Mouse (Mus musculus): ENCODE data around the gene Gng8. TPM values are rescaled to one million over a fixed set of nuclear protein-coding genes. Genes with fewer than 3 reads are reported as not detected.

The Gng8 gene
- polyA plus RNA-seq (2021; fragmentation: Nextera tagmentation), result 4.2 and 7.8 TPM in 2 replicates
- long read RNA-seq, experiment 1, partial matches to known transcripts, result 0 of 2 reads
- long read RNA-seq, experiment 1, other reads (novel, unspliced or antisense), result 0 of 2 reads
- long read RNA-seq, experiment 2, partial matches to known transcripts, result 0 of 1 reads
- long read RNA-seq, experiment 2, other reads (novel, unspliced or antisense), result 0 of 1 reads

GRCm38 (mm10) chr7:16891641-16892351, at the start of gene Gng8:
Gng8 (plus strand) TSS chr7:16891786.

GRCm38 (mm10) chr7:16842645-16843063, 48.9 kb upstream of the Gng8 start, which contains the start of gene Prkd2:
Prkd2 (plus strand) TSS chr7:16842902.

GRCm38 (mm10) chr7:16875310-16875325, 16.5 kb upstream of the Gng8 start, which contains the start of gene Dact3:
Dact3 (plus strand) TSS chr7:16875317.

GRCm38 (mm10) chr7:16906281-16906680, 14.7 kb downstream of the Gng8 start, which contains the start of gene Ptgir:
Ptgir (plus strand) TSS chr7:16906490.

GRCm38 (mm10) chr7:16924037-16924834, 32.6 kb downstream of the Gng8 start, which contains the start of gene Calm3:
Calm3 (minus strand) TSS chr7:16924114.

GRCm38 (mm10) chr7:16944061-16944807, 52.6 kb downstream of the Gng8 start, which contains the start of gene Pnmal2:
Pnmal2 (plus strand) TSS chr7:16944682.

Other genes with a start within 250 kb of the Gng8 start
- gene Ceacam15, start 216.1 kb upstream of the Gng8 start, polyA plus RNA-seq (2021; fragmentation: Nextera tagmentation), result 0.18 TPM in 1 of 2 replicates, not detected in the other
- 0.23 and 0.48 TPM in 2 replicates for gene Ceacam9, start 169.9 kb upstream of the Gng8 start, polyA plus RNA-seq (2021; fragmentation: Nextera tagmentation)
- gene Ap2s1, start 153.4 kb upstream of the Gng8 start, polyA plus RNA-seq (2021; fragmentation: Nextera tagmentation), result 462 and 560 TPM in 2 replicates
- gene Slc1a5, start 110.4 kb upstream of the Gng8 start, polyA plus RNA-seq (2021; fragmentation: Nextera tagmentation), result 0.74 and 1.7 TPM in 2 replicates
- gene Strn4, start 75.9 kb upstream of the Gng8 start, polyA plus RNA-seq (2021; fragmentation: Nextera tagmentation), result 39.6 and 117 TPM in 2 replicates
- 22.6 and 23.2 TPM in 2 replicates for gene Fkrp, start 75.1 kb upstream of the Gng8 start, polyA plus RNA-seq (2021; fragmentation: Nextera tagmentation)
- 0.92 and 1.4 TPM in 2 replicates for gene Prkd2, start 48.9 kb upstream of the Gng8 start, polyA plus RNA-seq (2021; fragmentation: Nextera tagmentation)
- gene Dact3, start 16.5 kb upstream of the Gng8 start, polyA plus RNA-seq (2021; fragmentation: Nextera tagmentation), result 11.7 and 14.8 TPM in 2 replicates
- not detected in 2 replicates for gene Ptgir, start 14.7 kb downstream of the Gng8 start, polyA plus RNA-seq (2021; fragmentation: Nextera tagmentation)
- 463 and 548 TPM in 2 replicates for gene Calm3, start 32.3 kb downstream of the Gng8 start, polyA plus RNA-seq (2021; fragmentation: Nextera tagmentation)
- 78.1 and 86.9 TPM in 2 replicates for gene Pnmal2, start 52.9 kb downstream of the Gng8 start, polyA plus RNA-seq (2021; fragmentation: Nextera tagmentation)
- 54.7 and 66.6 TPM in 2 replicates for gene Pnmal1, start 67.9 kb downstream of the Gng8 start, polyA plus RNA-seq (2021; fragmentation: Nextera tagmentation)
- 12.2 and 12.7 TPM in 2 replicates for gene Gm42372, start 91.3 kb downstream of the Gng8 start, polyA plus RNA-seq (2021; fragmentation: Nextera tagmentation)
- 0.26 and 0.40 TPM in 2 replicates for gene Ccdc8, start 100.9 kb downstream of the Gng8 start, polyA plus RNA-seq (2021; fragmentation: Nextera tagmentation)
- gene Ppp5c, start 136.1 kb downstream of the Gng8 start, polyA plus RNA-seq (2021; fragmentation: Nextera tagmentation), result 143 and 174 TPM in 2 replicates
- 0.82 and 1.1 TPM in 2 replicates for gene Hif3a, start 170.6 kb downstream of the Gng8 start, polyA plus RNA-seq (2021; fragmentation: Nextera tagmentation)
- 2.7 and 3.6 TPM in 2 replicates for gene Psg16, start 182.3 kb downstream of the Gng8 start, polyA plus RNA-seq (2021; fragmentation: Nextera tagmentation)